Mouse (Mus musculus) myocyte (in vitro differentiated cells): ENCODE measurements around the gene Gpr171. TPM values are rescaled to one million over a fixed set of nuclear protein-coding genes. Genes with fewer than 3 reads are reported as not detected.

Experiments used
- H3K27me3 ChIP-seq: one replicate; pipeline ENCODE4 v1.6.1; 2011; ENCODE audit not compliant: control insufficient read depth, insufficient read depth, insufficient read length
- H3K36me3 ChIP-seq: one replicate; pipeline ENCODE4 v1.6.1; 2011; ENCODE audit not compliant: control insufficient read depth, insufficient read depth
- H3K4me2 ChIP-seq: one replicate; pipeline ENCODE4 v1.6.1; 2011; ENCODE audit warnings: low read depth, control low read depth
- H3K4me3 ChIP-seq: one replicate; pipeline ENCODE4 v1.5.1; 2011; ENCODE audit warnings: mild to moderate bottlenecking, control low read depth, moderate library complexity
- H3K79me2 ChIP-seq: one replicate; pipeline ENCODE4 v1.6.1; 2011; ENCODE audit not compliant: control insufficient read depth, insufficient read depth
- H3ac ChIP-seq: one replicate; pipeline ENCODE4 v1.6.1; 2011; ENCODE audit not compliant: control insufficient read depth, insufficient read length
- CEBPB ChIP-seq: IDR thresholded peaks from 2 replicates; pipeline ENCODE4 v1.6.1; 2011; ENCODE audit warnings: mild to moderate bottlenecking, moderate library complexity; ENCODE audit not compliant: poor library complexity, insufficient read depth, severe bottlenecking
- E2F4 ChIP-seq: IDR thresholded peaks from one replicate; pipeline ENCODE4 v1.6.1; 2011; ENCODE audit warnings: mild to moderate bottlenecking, control low read depth, moderate library complexity; ENCODE audit not compliant: insufficient read depth
- MAX ChIP-seq: IDR thresholded peaks from one replicate; pipeline ENCODE4 v1.6.1; 2011; ENCODE audit warnings: low read depth, mild to moderate bottlenecking, control low read depth
- MYOD1 ChIP-seq, 3 experiments: IDR thresholded peaks; one replicate each; pipeline ENCODE4 v1.6.1; 2011; ENCODE audit warnings: control low read depth in 2 of 3, low read depth in 2 of 3, mild to moderate bottlenecking in 2 of 3, moderate library complexity in 1 of 3; ENCODE audit not compliant: insufficient read length in 2 of 3, control insufficient read depth in 1 of 3
- MYOG ChIP-seq, 3 experiments: IDR thresholded peaks; one replicate each; pipeline ENCODE4 v1.6.1; 2011; ENCODE audit warnings: control low read depth in 2 of 3, low read depth in 2 of 3, mild to moderate bottlenecking in 2 of 3; ENCODE audit not compliant: insufficient read length in 2 of 3, control insufficient read depth in 1 of 3, insufficient read depth in 1 of 3
- POLR2A ChIP-seq: IDR thresholded peaks from one replicate; pipeline ENCODE4 v1.6.1; 2011; ENCODE audit warnings: low read depth, mild to moderate bottlenecking, control low read depth, moderate library complexity; ENCODE audit not compliant: insufficient read length
- POLR2AphosphoS2 ChIP-seq: IDR thresholded peaks from one replicate; pipeline ENCODE4 v1.6.1; 2011; ENCODE audit warnings: low read depth, control low read depth; ENCODE audit not compliant: insufficient read length
- REST ChIP-seq: IDR thresholded peaks from one replicate; pipeline ENCODE4 v1.6.1; 2011; ENCODE audit warnings: mild to moderate bottlenecking, control low read depth, moderate library complexity; ENCODE audit not compliant: insufficient read depth, insufficient read length
- SRF ChIP-seq: IDR thresholded peaks from one replicate; pipeline ENCODE4 v1.6.1; 2011; ENCODE audit warnings: low read depth; ENCODE audit not compliant: control insufficient read depth, insufficient read length
- TCF12 ChIP-seq: IDR thresholded peaks from one replicate; pipeline ENCODE4 v1.6.1; 2011; ENCODE audit warnings: mild to moderate bottlenecking, control low read depth; ENCODE audit not compliant: poor library complexity, insufficient read depth, severe bottlenecking
- TCF3 ChIP-seq: IDR thresholded peaks from one replicate; pipeline ENCODE4 v1.6.1; 2011; ENCODE audit warnings: low read depth, control low read depth; ENCODE audit not compliant: insufficient read length
- USF1 ChIP-seq: IDR thresholded peaks from one replicate; pipeline ENCODE4 v1.6.1; 2011; ENCODE audit warnings: low read depth, mild to moderate bottlenecking, control low read depth, moderate library complexity
- polyA plus RNA-seq: library from polyadenylated mRNA; unstranded; fragments of >200 nt; fragmentation: generic; extraction: Trizol; gene quantifications from one replicate; pipeline ENCODE4 v1.2.1, GENCODE M21; 2012; ENCODE audit warnings: missing spikeins

Gene Gpr171
- polyA plus RNA-seq: not detected

- Histone ChIP-seq H3K4me3 (no peak within 1 kb of the TSS), H3K36me3 (no peaks in the 10 kb centered on the region), H3ac (no peak within 1 kb of the TSS), H3K27me3 (no peaks in the 10 kb centered on the region), H3K79me2 (no peaks in the 10 kb centered on the region), H3K4me2 (no peak within 1 kb of the TSS)
- TF ChIP-seq TCF3: no peak
- TF ChIP-seq POLR2AphosphoS2: no peak
- TF ChIP-seq CEBPB: no peak
- TF ChIP-seq POLR2A: no peak
- TF ChIP-seq TCF12: no peak
- TF ChIP-seq MYOD1 (IDR thresholded peaks at IDR 0.05; ENCODE audit: control insufficient read depth in 1 of 3, insufficient read length in 2 of 3, low read depth in 2 of 3): no peak
- TF ChIP-seq SRF: no peak
- TF ChIP-seq USF1: no peak
- TF ChIP-seq MYOG (IDR thresholded peaks at IDR 0.05; ENCODE audit: control insufficient read depth in 1 of 3, insufficient read depth in 1 of 3, insufficient read length in 2 of 3, low read depth in 2 of 3): no peak
- no peak for TF ChIP-seq E2F4
- no peak for TF ChIP-seq REST
- no peak for TF ChIP-seq MAX
These were observed at the start of gene Gpr171 for GRCm38 (mm10) chr3:59101218-59101986. TSS of gene Gpr171 (minus strand) at chr3:59101821.

GRCm38 (mm10) chr3:59150624-59151023, 49.0 kb upstream of the Gpr171 start:
- no peaks in the 10 kb centered on the region for H3K27me3 ChIP-seq
- H3K79me2 ChIP-seq: no peaks in the 10 kb centered on the region
- TF ChIP-seq CEBPB (no peak), MYOG (IDR thresholded peaks at IDR 0.05; ENCODE audit: control insufficient read depth in 1 of 3, insufficient read depth in 1 of 3, insufficient read length in 2 of 3, low read depth in 2 of 3) (no peak), TCF3 (no peak), POLR2AphosphoS2 (no peak), REST (no peak), SRF (no peak), TCF12 (no peak), POLR2A (no peak), E2F4 (no peak), MYOD1 (IDR thresholded peaks at IDR 0.05; ENCODE audit: control insufficient read depth in 1 of 3, insufficient read length in 2 of 3, low read depth in 2 of 3) (no peak), USF1 (no peak)
- no peak overlapping the region for H3K4me2 ChIP-seq
- no peak overlapping the region for H3ac ChIP-seq
- H3K4me3 ChIP-seq: no peak overlapping the region
- no peaks in the 10 kb centered on the region for H3K36me3 ChIP-seq

- TF ChIP-seq E2F4 (no peak), TCF12 (no peak), POLR2A (no peak), POLR2AphosphoS2 (no peak), CEBPB (no peak), MAX (no peak), MYOG (IDR thresholded peaks at IDR 0.05; ENCODE audit: control insufficient read depth in 1 of 3, insufficient read depth in 1 of 3, insufficient read length in 2 of 3, low read depth in 2 of 3) (no peak), TCF3 (no peak), MYOD1 (IDR thresholded peaks at IDR 0.05; ENCODE audit: control insufficient read depth in 1 of 3, insufficient read length in 2 of 3, low read depth in 2 of 3) (no peak), SRF (no peak), REST (no peak), USF1 (no peak)
- Histone ChIP-seq H3K27me3 (no peaks in the 10 kb centered on the region), H3K36me3 (no peaks in the 10 kb centered on the region), H3ac (no peak overlapping the region), H3K4me2 (no peak overlapping the region), H3K79me2 (no peaks in the 10 kb centered on the region), H3K4me3 (no peak overlapping the region)
These were observed 48.0 kb upstream of the Gpr171 start for GRCm38 (mm10) chr3:59149646-59150045.

GRCm38 (mm10) chr3:59145194-59145593, 43.6 kb upstream of the Gpr171 start:
- Histone ChIP-seq H3K27me3 (no peaks in the 10 kb centered on the region), H3K79me2 (no peaks in the 10 kb centered on the region), H3ac (no peak overlapping the region), H3K36me3 (no peaks in the 10 kb centered on the region), H3K4me2 (no peak overlapping the region), H3K4me3 (no peak overlapping the region)
- TF ChIP-seq MYOG (IDR thresholded peaks at IDR 0.05; ENCODE audit: control insufficient read depth in 1 of 3, insufficient read depth in 1 of 3, insufficient read length in 2 of 3, low read depth in 2 of 3) (no peak), TCF12 (no peak), CEBPB (no peak), MYOD1 (IDR thresholded peaks at IDR 0.05; ENCODE audit: control insufficient read depth in 1 of 3, insufficient read length in 2 of 3, low read depth in 2 of 3) (no peak), E2F4 (no peak), MAX (no peak), USF1 (no peak), SRF (no peak), POLR2A (no peak), TCF3 (no peak)
